Mouse (Mus musculus): ENCODE measurements around the gene Trim47.

- TF ChIP-seq CTCF (IDR thresholded peaks at IDR 0.05; ENCODE audit: borderline replicate concordance, insufficient read depth, low read length) (no peak), POLR2A (IDR thresholded peaks at IDR 0.05; ENCODE audit: low read depth, low read length) (no peak)
These were observed 67.9 kb downstream of the Trim47 start for GRCm38 (mm10) chr11:116058868-116059690.

Data from embryonic fibroblast, embryonic 13.5 days (primary cell).